Comparison of ENCODE assay signal across 30 mouse cellular contexts in genomic region chr1:159313625-159314024, GRCm38 (mm10).
DNase-seq lines count a peak whose midpoint lies in the region; ATAC-seq and TF ChIP-seq lines count a peak whose summit lies in the region.
"Had no signal": no experiment of that assay in that cellular context is flagged by ENCODE, and none has a peak within 500 bp of the region (broad histone marks: within the 10 kb centered on the region; RNA-seq: fewer than 3 reads in every experiment).

No protein-coding gene starts in this region.

- WGBS in stomach, postnatal 0 days, result 70% methylated on average over 2 of the region's 2 CpGs
- WGBS in kidney, embryonic 14.5 days, result 90% methylated on average over 2 of the region's 2 CpGs

- intact Hi-C loops in gastrocnemius, adult 2 months (cut with DNase I), result no loop called here
- intact Hi-C loops in left cerebral cortex, adult 2 months (cut with DNase I), result no loop called here

- peak; percentile 17; the same call in 1 of the 2 replicates for TF ChIP-seq CTCF in gastrocnemius, adult 2 months (IDR thresholded peaks at IDR 0.05)
- TF ChIP-seq CTCF in left cerebral cortex, adult 2 months (IDR thresholded peaks at IDR 0.05), result peak; percentile 23
- TF ChIP-seq CTCF in stomach, postnatal 0 days (IDR thresholded peaks at IDR 0.05; ENCODE audit: low read depth), result peak; percentile 32

- no peak for TF ChIP-seq EP300 in stomach, postnatal 0 days (optimal IDR thresholded peaks at IDR 0.05)

- no peak overlapping the region for H3K27ac ChIP-seq in gastrocnemius, adult 2 months
- H3K27ac ChIP-seq in left cerebral cortex, adult 2 months, result no peak overlapping the region
- no peak overlapping the region for H3K27ac ChIP-seq in ES-E14 (ENCODE audit: insufficient read depth, low read depth, low read length, poor library complexity, severe bottlenecking)
- no peak overlapping the region for H3K27ac ChIP-seq in stomach, postnatal 0 days (replicated peaks)
- H3K27ac ChIP-seq in kidney, embryonic 14.5 days (ENCODE audit: low read depth, low read length), result no peak overlapping the region
- H3K27ac ChIP-seq: forebrain, embryonic 12.5 days; heart, embryonic 10.5 days; heart, embryonic 15.5 days; hindbrain, embryonic 12.5 days; kidney, postnatal 0 days; limb, embryonic 12.5 days; liver, embryonic 15.5 days; lung, embryonic 15.5 days; midbrain, embryonic 13.5 days; neural tube, embryonic 15.5 days had no signal

- in situ Hi-C loops in ES-E14 (cut with MboI; ENCODE audit: low sequenced_read_pairs in 2 of 2, unreplicated experiment in 2 of 2), result no loop called here

- H3K9me3 ChIP-seq in ES-E14 (ENCODE audit: control insufficient read depth, insufficient read depth, low read depth, low read length), result no peaks in the 10 kb centered on the region
- no peaks in the 10 kb centered on the region for H3K9me3 ChIP-seq in stomach, postnatal 0 days (ENCODE audit: control insufficient read depth, low read length)
- no peaks in the 10 kb centered on the region for H3K9me3 ChIP-seq in kidney, embryonic 14.5 days (ENCODE audit: control insufficient read depth, low read length)
- H3K9me3 ChIP-seq: forebrain, embryonic 12.5 days; heart, embryonic 10.5 days; heart, embryonic 15.5 days; hindbrain, embryonic 12.5 days; limb, embryonic 12.5 days; liver, embryonic 15.5 days; lung, embryonic 15.5 days; megakaryocyte, embryonic 14.5 days; midbrain, embryonic 13.5 days; neural tube, embryonic 15.5 days had no signal

- no peak for DNase-seq in gastrocnemius, adult 2 months
- DNase-seq in gastrocnemius, postnatal 10 days, result no peak
- no peak for DNase-seq in left cerebral cortex, adult 2 months (ENCODE audit: extremely low spot score in 1 of 2, low spot score in 2 of 2)
- DNase-seq in left cerebral cortex, adult 8-10 months (ENCODE audit: low spot score in 2 of 2), result no peak
- DNase-seq in ES-E14 (ENCODE audit: low read depth, low spot score), result no peak
- DNase-seq in stomach, postnatal 0 days (ENCODE audit: low spot score), result no peak
- DNase-seq: cerebellum, adult 2 months; cerebellum, postnatal 14 days; forebrain, postnatal 0 days; gastrocnemius, postnatal 14 days; kidney, adult 18-20 months; kidney, postnatal 4 days; layer of hippocampus, adult 9-11 months; lung, postnatal 36 days; retina, postnatal 1 day; right cerebral cortex, postnatal 14 days; thymus, postnatal 14 days had no signal

- no peak overlapping the region for H3K9ac ChIP-seq in ES-E14 (ENCODE audit: insufficient read depth, low read depth, low read length, poor library complexity, severe bottlenecking)
- no peak overlapping the region for H3K9ac ChIP-seq in stomach, postnatal 0 days (ENCODE audit: low read length)
- no peak overlapping the region for H3K9ac ChIP-seq in kidney, embryonic 14.5 days (ENCODE audit: low read depth, low read length)
- H3K9ac ChIP-seq: forebrain, embryonic 12.5 days; forebrain, postnatal 0 days; heart, embryonic 15.5 days; hindbrain, embryonic 12.5 days; limb, embryonic 12.5 days; liver, embryonic 15.5 days; lung, embryonic 15.5 days; midbrain, embryonic 13.5 days; neural tube, embryonic 15.5 days had no signal

- no peak overlapping the region for H3K4me3 ChIP-seq in gastrocnemius, adult 2 months
- H3K4me3 ChIP-seq in left cerebral cortex, adult 2 months, result no peak overlapping the region
- no peak overlapping the region for H3K4me3 ChIP-seq in ES-E14 (ENCODE audit: insufficient read depth in 1 of 2, low read depth in 1 of 2, low read length in 2 of 2, poor library complexity in 1 of 2, severe bottlenecking in 1 of 2)
- H3K4me3 ChIP-seq in stomach, postnatal 0 days (ENCODE audit: low read depth, low read length), result no peak overlapping the region
- H3K4me3 ChIP-seq in kidney, embryonic 14.5 days (ENCODE audit: low read length), result no peak overlapping the region
- H3K4me3 ChIP-seq: forebrain, embryonic 12.5 days; heart, embryonic 10.5 days; heart, embryonic 15.5 days; hindbrain, embryonic 12.5 days; limb, embryonic 12.5 days; liver, embryonic 15.5 days; lung, embryonic 15.5 days; megakaryocyte, embryonic 14.5 days; midbrain, embryonic 13.5 days; neural tube, embryonic 15.5 days had no signal

- no peak overlapping the region for H3K4me2 ChIP-seq in stomach, postnatal 0 days (replicated peaks; ENCODE audit: low read depth)
- H3K4me2 ChIP-seq in kidney, embryonic 14.5 days (replicated peaks; ENCODE audit: low read depth, low read length), result no peak overlapping the region
- H3K4me2 ChIP-seq: forebrain, embryonic 12.5 days; heart, embryonic 15.5 days; hindbrain, embryonic 12.5 days; limb, embryonic 12.5 days; liver, embryonic 15.5 days; lung, embryonic 15.5 days; midbrain, embryonic 13.5 days; neural tube, embryonic 15.5 days had no signal

- ATAC-seq in stomach, postnatal 0 days (ENCODE audit: low FRiP score, low TSS enrichment), result no peak
- ATAC-seq in erythroblast, adult 5-6 weeks (replicated peaks; ENCODE audit: low FRiP score, poor library complexity, severe bottlenecking), result no peak
- ATAC-seq in kidney, embryonic 14.5 days (ENCODE audit: low FRiP score, low TSS enrichment), result no peak
- ATAC-seq: forebrain, postnatal 0 days; midbrain, embryonic 13.5 days had no signal

- no peaks in the 10 kb centered on the region for H3K36me3 ChIP-seq in ES-E14 (ENCODE audit: control insufficient read depth, insufficient read depth, low read length, poor library complexity, severe bottlenecking)
- no peaks in the 10 kb centered on the region; the same call in 1 of the 2 replicates for H3K36me3 ChIP-seq in stomach, postnatal 0 days (ENCODE audit: control insufficient read depth, insufficient read depth, low read length)
- peaks cover 12% of the 10 kb centered on the region; the same call in 1 of the 2 replicates for H3K36me3 ChIP-seq in kidney, embryonic 14.5 days (ENCODE audit: control insufficient read depth, insufficient read depth, low read length)

- H3K4me1 ChIP-seq in ES-E14 (ENCODE audit: control insufficient read depth in 2 of 2, insufficient read depth in 2 of 2, low read length in 2 of 2, poor library complexity in 1 of 2), result no peaks in the 10 kb centered on the region
- no peaks in the 10 kb centered on the region for H3K4me1 ChIP-seq in stomach, postnatal 0 days (replicated peaks; ENCODE audit: control insufficient read depth, insufficient read depth)
- H3K4me1 ChIP-seq in kidney, embryonic 14.5 days (ENCODE audit: control insufficient read depth, insufficient read depth, low read length), result no peaks in the 10 kb centered on the region
- H3K4me1 ChIP-seq: forebrain, embryonic 12.5 days; heart, embryonic 10.5 days; heart, embryonic 15.5 days; hindbrain, embryonic 12.5 days; limb, embryonic 12.5 days; liver, embryonic 15.5 days; lung, embryonic 15.5 days; megakaryocyte, embryonic 14.5 days; midbrain, embryonic 13.5 days; neural tube, embryonic 15.5 days had no signal

- H3K27me3 ChIP-seq in stomach, postnatal 0 days (ENCODE audit: control insufficient read depth, insufficient read depth, low read length), result no peaks in the 10 kb centered on the region
- no peaks in the 10 kb centered on the region for H3K27me3 ChIP-seq in kidney, embryonic 14.5 days (ENCODE audit: control insufficient read depth, insufficient read depth, low read length)
- H3K27me3 ChIP-seq: forebrain, embryonic 12.5 days; heart, embryonic 15.5 days; hindbrain, embryonic 12.5 days; limb, embryonic 12.5 days; liver, embryonic 15.5 days; lung, embryonic 15.5 days; megakaryocyte, embryonic 14.5 days; midbrain, embryonic 13.5 days; neural tube, embryonic 15.5 days had no signal

TF ChIP-seq in ES-E14, 5 proteins besides CTCF, POLR2A, EP300 and RAD21:
- no peak for TF ChIP-seq CHD2 (IDR thresholded peaks at IDR 0.05; ENCODE audit: low read depth, low read length)
- TF ChIP-seq HCFC1 (IDR thresholded peaks at IDR 0.05; ENCODE audit: borderline replicate concordance, insufficient read depth, low read length), result no peak
- TF ChIP-seq ZNF384 (IDR thresholded peaks at IDR 0.05; ENCODE audit: low read depth, low read length), result peak; percentile 74; the same call in 1 of the 2 replicates
